Mouse (Mus musculus) hematopoietic multipotent progenitor cell, adult 10-12 weeks (in vitro differentiated cells): ENCODE results near the gene Sostdc1. TPM values are rescaled to one million over a fixed set of nuclear protein-coding genes. Genes with fewer than 3 reads are reported as not detected.

Source experiments
- polyA plus RNA-seq: library from polyadenylated mRNA; stranded (reverse); fragments of >175 nt; gene quantifications from 2 replicates; pipeline ENCODE4 v1.2.3, GENCODE M21; 2012; ENCODE audit warnings: low replicate concordance

Sostdc1 gene
- 0.20 and 0.21 TPM in 2 replicates for polyA plus RNA-seq

GRCm38 (mm10) chr12:36313916-36314315, at the start of gene Sostdc1:
Gene Sostdc1, plus strand, starts transcription at chr12:36314139.

Other genes starting within 250 kb of the Sostdc1 start
- 1.5 and 2.8 TPM in 2 replicates for gene Ankmy2, start 157.0 kb upstream of the Sostdc1 start, polyA plus RNA-seq
- 7.6 and 11.6 TPM in 2 replicates for gene Bzw2, start 156.1 kb upstream of the Sostdc1 start, polyA plus RNA-seq
- not detected in 2 replicates for gene Lrrc72, start 60.7 kb upstream of the Sostdc1 start, polyA plus RNA-seq
- gene Ispd, start 67.3 kb downstream of the Sostdc1 start, polyA plus RNA-seq = 0.33 and 0.62 TPM in 2 replicates
- 0.35 and 0.65 TPM in 2 replicates for gene D630036H23Rik, start 68.0 kb downstream of the Sostdc1 start, polyA plus RNA-seq